Mouse (Mus musculus) lung, embryonic 14.5 days (tissue): ENCODE results near the gene Tnrc6b. TPM values are rescaled to one million over a fixed set of nuclear protein-coding genes. Genes with fewer than 3 reads are reported as not detected.

Source experiments
- ATAC-seq: fragments of 200-750 bp; cut with Nextera tagmentation; 2 replicates; pipeline ENCODE4 v1.8.0; 2017; ENCODE audit warnings: mild to moderate bottlenecking, moderate TSS enrichment, moderate library complexity; ENCODE audit not compliant: insufficient read depth
- DNase-seq: peaks from one replicate; pipeline ENCODE4 v3.0.0-alpha.2; 2015
- H3K27ac ChIP-seq: fragments of 300-500 bp; sonication (generic); 2 replicates; pipeline ENCODE4 v1.5.1; 2014; ENCODE audit warnings: low read depth, mild to moderate bottlenecking, moderate library complexity
- H3K27me3 ChIP-seq: fragments of 300-500 bp; sonication (generic); 2 replicates; pipeline ENCODE4 v1.6.1; 2014; ENCODE audit warnings: low read length, control low read depth; ENCODE audit not compliant: insufficient read depth
- H3K36me3 ChIP-seq: fragments of 300-500 bp; sonication (generic); 2 replicates; pipeline ENCODE4 v1.6.1; 2014; ENCODE audit warnings: control low read depth; ENCODE audit not compliant: insufficient read depth
- H3K4me1 ChIP-seq: fragments of 300-500 bp; sonication (generic); 2 replicates; pipeline ENCODE4 v1.6.1; 2014; ENCODE audit warnings: antibody characterized with exemption, control low read depth; ENCODE audit not compliant: insufficient read depth
- H3K4me2 ChIP-seq: fragments of 300-500 bp; sonication (generic); 2 replicates; pipeline ENCODE4 v1.6.1; 2014; ENCODE audit warnings: mild to moderate bottlenecking
- H3K4me3 ChIP-seq: fragments of 300-500 bp; sonication (generic); 2 replicates; pipeline ENCODE4 v1.5.1; 2014; ENCODE audit warnings: low read depth, low read length
- H3K9ac ChIP-seq: fragments of 300-500 bp; sonication (generic); 2 replicates; pipeline ENCODE4 v1.6.1; 2014
- H3K9me3 ChIP-seq: fragments of 300-500 bp; sonication (generic); 2 replicates; pipeline ENCODE4 v1.6.1; 2016; ENCODE audit warnings: low read depth, low read length, control low read depth
- CTCF ChIP-seq: IDR thresholded peaks from 2 replicates; pipeline ENCODE4 v1.5.1; 2016; ENCODE audit warnings: antibody characterized with exemption, low read depth
- WGBS: fragments of 180-500 bp; shearing (Covaris S2); extraction: QIAGEN DNeasy Blood & Tissue Kit; methylation state at CpG from one replicate; pipeline ENCODE4 v1.1.7; 2014; 5-methylcytosine and 5-hydroxymethylcytosine counted together
- polyA plus RNA-seq: library from polyadenylated mRNA; unstranded; fragments of >200 nt; fragmentation: Nextera tagmentation; extraction: Ambion mirVana; gene quantifications from 2 replicates; pipeline ENCODE4 v1.2.1, GENCODE M21; 2014

Gene Tnrc6b
- polyA plus RNA-seq, 1 experiment from 2014 or later, result 17.5 TPM

DNA sequence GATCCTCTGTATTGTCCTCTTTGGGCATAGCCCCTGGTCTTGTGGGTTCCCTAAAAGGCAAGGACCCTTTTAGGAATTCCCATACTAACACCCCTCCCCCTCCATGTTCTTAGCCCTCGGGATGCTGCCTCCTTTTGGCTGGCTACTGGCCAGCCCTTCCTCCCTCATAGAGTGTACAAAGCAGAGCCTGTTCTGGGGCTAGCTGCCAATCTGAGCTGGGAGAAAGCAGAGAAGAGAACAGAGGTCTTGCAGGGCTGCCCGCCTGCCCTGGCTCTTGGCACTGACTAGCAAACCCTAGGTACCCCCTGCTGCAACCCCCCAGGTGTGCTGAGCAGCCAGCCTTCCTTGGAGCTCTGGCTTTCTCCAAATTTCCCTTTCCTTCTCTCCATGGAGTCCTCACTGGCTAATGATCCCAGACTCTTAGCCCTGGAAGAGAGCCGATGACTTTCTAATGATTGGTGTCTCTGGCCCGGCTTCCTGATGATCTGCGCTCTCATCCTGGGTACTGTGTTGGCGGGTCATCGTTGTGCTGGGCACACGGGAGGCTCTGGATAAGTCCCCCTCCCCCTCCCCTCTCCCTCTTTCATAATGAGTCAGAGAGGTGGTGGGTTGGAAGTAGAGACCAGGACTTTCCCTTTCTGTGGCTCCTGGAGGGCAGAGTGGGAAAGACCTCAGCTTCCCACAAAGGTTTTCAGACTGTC lies 31.4 kb upstream of the Tnrc6b start:
- Histone ChIP-seq H3K36me3 (no peaks in the 10 kb centered on the region), H3K4me1 (peaks cover 16% of the 10 kb centered on the region; the same call in 1 of the 2 replicates), H3K27ac (no peak overlapping the region), H3K4me3 (no peak overlapping the region), H3K4me2 (0 out of 2 replicates have a peak overlapping the region, but pooled peaks have one; percentile 18), H3K27me3 (no peaks in the 10 kb centered on the region), H3K9ac (no peak overlapping the region), H3K9me3 (no peaks in the 10 kb centered on the region)
- peak; percentile 87 for DNase-seq
- WGBS, result 32% methylated on average over 8 of the region's 8 CpGs
- peak; percentile 78; the same call in 1 of the 2 replicates for ATAC-seq
- TF ChIP-seq CTCF, result no peak

DNA sequence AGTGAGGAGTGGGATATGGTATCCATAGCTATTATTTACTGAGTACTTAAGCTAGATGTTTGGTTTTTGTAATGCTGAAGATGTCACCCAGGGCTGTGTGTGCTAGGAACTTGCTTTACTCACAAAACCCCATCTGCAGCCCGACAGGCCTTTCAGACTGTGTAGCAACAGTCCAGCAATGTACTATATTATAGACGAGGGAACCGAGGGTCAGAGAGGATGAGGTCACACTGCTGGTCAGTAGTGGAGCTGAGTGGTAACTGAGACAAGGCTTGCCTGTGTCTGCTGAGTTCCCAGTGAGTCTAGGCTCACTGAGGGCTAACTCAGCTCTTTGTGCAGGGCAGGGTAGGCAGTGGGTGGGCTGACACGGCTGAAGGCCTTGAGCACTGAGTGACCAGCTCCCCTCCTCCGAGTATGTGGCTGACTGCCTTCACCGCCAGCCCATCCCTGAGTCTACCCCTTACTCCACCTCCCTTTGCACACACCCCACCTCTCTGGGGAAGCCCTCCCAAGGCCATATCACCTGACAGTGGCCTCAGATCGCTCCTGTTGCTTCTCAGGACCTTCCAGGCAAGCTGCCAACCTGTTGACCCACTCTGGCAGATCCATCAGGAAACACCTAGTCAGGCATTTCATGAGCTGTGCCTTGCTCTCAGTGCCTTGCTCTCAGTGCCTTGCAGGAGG lies 30.6 kb upstream of the Tnrc6b start:
- H3K27ac ChIP-seq, result no peak overlapping the region
- H3K4me1 ChIP-seq, result peaks cover 20% of the 10 kb centered on the region; the same call in 1 of the 2 replicates
- no peak overlapping the region for H3K9ac ChIP-seq
- TF ChIP-seq CTCF, result no peak
- no peak overlapping the region for H3K4me2 ChIP-seq
- no peaks in the 10 kb centered on the region for H3K36me3 ChIP-seq
- DNase-seq (peak; percentile 53), ATAC-seq (no peak)
- no peaks in the 10 kb centered on the region for H3K9me3 ChIP-seq
- H3K4me3 ChIP-seq, result no peak overlapping the region
- WGBS, result 41% methylated on average over 7 of the region's 7 CpGs
- no peaks in the 10 kb centered on the region for H3K27me3 ChIP-seq

- 77% methylated on average over 4 of the region's 4 CpGs for WGBS
- Histone ChIP-seq H3K4me1 (peaks cover 20% of the 10 kb centered on the region; the same call in 1 of the 2 replicates), H3K4me2 (no peak overlapping the region), H3K27me3 (no peaks in the 10 kb centered on the region), H3K4me3 (no peak overlapping the region), H3K9ac (no peak overlapping the region), H3K36me3 (no peaks in the 10 kb centered on the region), H3K9me3 (no peaks in the 10 kb centered on the region), H3K27ac (no peak overlapping the region)
- DNase-seq, result no peak
- no peak for ATAC-seq
- no peak for TF ChIP-seq CTCF
Observed at GRCm38 (mm10) chr15:80681466-80681881, 29.6 kb upstream of the Tnrc6b start.

DNA sequence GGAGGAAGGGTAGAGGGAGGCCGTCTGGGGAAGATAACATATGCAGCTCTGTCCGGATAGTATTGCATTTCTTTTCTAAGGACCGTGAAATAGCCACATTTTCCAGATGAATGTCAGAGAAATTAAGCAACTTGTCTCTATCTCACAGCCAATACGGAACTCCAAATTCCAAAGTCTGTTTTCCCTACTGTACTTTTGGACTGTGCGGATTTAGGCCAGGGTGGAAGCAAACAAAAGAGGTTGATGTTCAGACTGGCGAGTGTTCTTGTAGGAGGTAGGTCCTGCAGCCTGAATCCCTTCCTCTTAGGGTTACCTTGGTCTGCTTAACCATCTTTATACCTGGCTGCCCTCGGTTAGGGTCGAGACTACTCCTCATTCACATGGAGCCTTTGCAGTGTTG lies 28.8 kb upstream of the Tnrc6b start:
- 83% methylated on average over 8 of the region's 8 CpGs for WGBS
- Histone ChIP-seq H3K9ac (no peak overlapping the region), H3K36me3 (no peaks in the 10 kb centered on the region), H3K4me2 (no peak overlapping the region), H3K27ac (no peak overlapping the region), H3K27me3 (no peaks in the 10 kb centered on the region), H3K4me3 (no peak overlapping the region), H3K4me1 (peaks cover 20% of the 10 kb centered on the region; the same call in 1 of the 2 replicates), H3K9me3 (no peaks in the 10 kb centered on the region)
- TF ChIP-seq CTCF, result no peak
- DNase-seq (no peak), ATAC-seq (no peak)

DNA sequence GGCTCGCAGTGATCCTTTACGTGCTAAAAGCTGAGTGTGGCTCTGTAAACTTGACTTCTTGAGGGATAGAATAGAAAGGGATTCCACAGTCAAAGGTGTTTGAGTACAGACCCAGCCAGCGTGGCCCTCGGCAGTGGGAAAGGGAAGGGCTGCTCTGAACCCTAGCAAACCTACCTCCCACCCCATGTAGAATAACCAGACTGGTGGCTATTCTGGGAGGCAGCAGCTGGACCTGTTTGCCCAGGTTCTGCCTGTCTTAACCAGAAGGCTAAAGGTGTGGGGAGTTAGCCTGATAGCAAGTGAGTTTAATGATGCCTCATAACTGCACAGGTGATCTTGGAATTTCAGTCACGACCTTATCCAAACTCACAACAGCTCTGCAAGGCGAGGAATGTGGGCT lies 28.0 kb upstream of the Tnrc6b start:
- Histone ChIP-seq H3K27me3 (no peaks in the 10 kb centered on the region), H3K4me1 (peaks cover 20% of the 10 kb centered on the region; the same call in 1 of the 2 replicates), H3K4me2 (no peak overlapping the region), H3K9me3 (no peaks in the 10 kb centered on the region), H3K27ac (no peak overlapping the region), H3K36me3 (no peaks in the 10 kb centered on the region), H3K9ac (no peak overlapping the region), H3K4me3 (no peak overlapping the region)
- no peak for TF ChIP-seq CTCF
- 59% methylated on average over 6 of the region's 6 CpGs for WGBS
- DNase-seq (no peak), ATAC-seq (no peak)

DNA sequence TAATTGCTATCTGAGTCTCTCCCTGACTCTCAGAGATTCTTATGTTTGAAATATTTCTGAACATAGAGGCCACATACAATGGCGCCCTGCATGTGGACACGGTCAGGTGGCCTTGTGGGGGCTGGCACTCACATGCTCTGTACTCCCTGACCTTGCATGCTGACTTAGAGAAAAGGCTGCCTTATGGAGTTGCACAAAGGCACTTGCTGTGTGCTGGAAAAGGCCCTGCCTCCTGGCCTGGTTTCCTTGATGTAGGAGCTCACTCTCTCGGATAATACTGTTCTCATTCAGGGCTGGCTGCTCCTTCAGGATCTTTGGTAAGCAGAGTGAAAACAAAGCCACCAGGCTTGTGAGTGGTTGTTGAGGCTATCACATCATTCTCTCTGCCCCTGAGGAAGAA lies 27.1 kb upstream of the Tnrc6b start:
- Histone ChIP-seq H3K9ac (no peak overlapping the region), H3K27ac (no peak overlapping the region), H3K4me1 (peaks cover 20% of the 10 kb centered on the region; the same call in 1 of the 2 replicates), H3K4me2 (no peak overlapping the region), H3K4me3 (no peak overlapping the region), H3K27me3 (no peaks in the 10 kb centered on the region), H3K9me3 (no peaks in the 10 kb centered on the region), H3K36me3 (no peaks in the 10 kb centered on the region)
- WGBS, result 67% methylated on average over 3 of the region's 3 CpGs
- DNase-seq, result no peak
- no peak for TF ChIP-seq CTCF
- ATAC-seq, result no peak
